Mouse (Mus musculus) spleen, postnatal 10 days (tissue): ENCODE measurements around the gene Cnksr3.

Experiments
- DNase-seq, 2 experiments: peaks; one replicate each; pipeline ENCODE4 v3.0.0; 2021 to 2022; ENCODE audit warnings: low spot score in 2 of 2

Gene Cnksr3

GRCm38 (mm10) chr10:7196668-7197400 lies 15.2 kb downstream of the Cnksr3 start:
- DNase-seq: no peak

- DNase-seq: no peak
These were observed 16.1 kb downstream of the Cnksr3 start for GRCm38 (mm10) chr10:7195927-7196326.

- no peak for DNase-seq
These were observed 20.2 kb downstream of the Cnksr3 start for GRCm38 (mm10) chr10:7191721-7192413.

GRCm38 (mm10) chr10:7189194-7189593 lies 22.8 kb downstream of the Cnksr3 start:
- DNase-seq: no peak

GRCm38 (mm10) chr10:7187881-7188280 lies 24.2 kb downstream of the Cnksr3 start:
- DNase-seq: no peak

GRCm38 (mm10) chr10:7186992-7187391 lies 25.0 kb downstream of the Cnksr3 start:
- no peak for DNase-seq

- DNase-seq: no peak
These were observed 26.0 kb downstream of the Cnksr3 start for GRCm38 (mm10) chr10:7186018-7186417.

GRCm38 (mm10) chr10:7183171-7183631 lies 28.8 kb downstream of the Cnksr3 start:
- DNase-seq: no peak

- no peak for DNase-seq
These were observed 29.4 kb downstream of the Cnksr3 start for GRCm38 (mm10) chr10:7182555-7183170.

- DNase-seq: no peak
These were observed 31.7 kb downstream of the Cnksr3 start for GRCm38 (mm10) chr10:7180296-7180695.

GRCm38 (mm10) chr10:7178571-7178970 lies 33.5 kb downstream of the Cnksr3 start:
- no peak for DNase-seq

GRCm38 (mm10) chr10:7176205-7176910 lies 35.7 kb downstream of the Cnksr3 start:
- DNase-seq: no peak

- no peak for DNase-seq
These were observed 37.6 kb downstream of the Cnksr3 start for GRCm38 (mm10) chr10:7174480-7174879.

- DNase-seq: no peak
These were observed 38.9 kb downstream of the Cnksr3 start for GRCm38 (mm10) chr10:7173098-7173497.

GRCm38 (mm10) chr10:7170434-7170833 lies 41.6 kb downstream of the Cnksr3 start:
- no peak for DNase-seq

GRCm38 (mm10) chr10:7163031-7163430 lies 49.0 kb downstream of the Cnksr3 start:
- DNase-seq: no peak

GRCm38 (mm10) chr10:7159061-7159511 lies 53.0 kb downstream of the Cnksr3 start:
- DNase-seq: no peak

GRCm38 (mm10) chr10:7158285-7159060 lies 53.6 kb downstream of the Cnksr3 start:
- no peak for DNase-seq

GRCm38 (mm10) chr10:7154877-7155276 lies 57.2 kb downstream of the Cnksr3 start:
- no peak for DNase-seq

GRCm38 (mm10) chr10:7152926-7153325 lies 59.1 kb downstream of the Cnksr3 start:
- DNase-seq: no peak
